Mouse (Mus musculus) lung, postnatal 0 days (tissue): Measurements from ENCODE around the gene Slc45a1. TPM values are rescaled to one million over a fixed set of nuclear protein-coding genes. Genes with fewer than 3 reads are reported as not detected.

Experiments used
- ATAC-seq: fragments of 200-750 bp; cut with Nextera tagmentation; 2 replicates; pipeline ENCODE4 v1.8.0; 2017; ENCODE audit warnings: moderate library complexity
- DNase-seq: peaks from one replicate; pipeline ENCODE4 v3.0.0-alpha.2; 2016; ENCODE audit warnings: low spot score
- H3K27ac ChIP-seq: fragments of 300-500 bp; sonication (generic); 2 replicates; pipeline ENCODE4 v1.5.1; 2014; ENCODE audit warnings: antibody characterized with exemption, mild to moderate bottlenecking, low read length, mixed read lengths
- H3K27me3 ChIP-seq: fragments of 300-500 bp; sonication (generic); replicated peaks from 2 replicates; pipeline ENCODE4 v1.6.1; 2014; ENCODE audit warnings: low read length, mixed read lengths; ENCODE audit not compliant: insufficient read depth
- H3K36me3 ChIP-seq: fragments of 300-500 bp; sonication (generic); 2 replicates; pipeline ENCODE4 v1.6.1; 2014; ENCODE audit warnings: low read length, mixed read lengths; ENCODE audit not compliant: insufficient read depth
- H3K4me1 ChIP-seq: fragments of 300-500 bp; sonication (generic); 2 replicates; pipeline ENCODE4 v1.6.1; 2014; ENCODE audit warnings: antibody characterized with exemption, low read depth, low read length, mixed read lengths; ENCODE audit not compliant: insufficient read depth
- H3K4me2 ChIP-seq: fragments of 300-500 bp; sonication (generic); replicated peaks from 2 replicates; pipeline ENCODE4 v1.6.1; 2014; ENCODE audit warnings: low read depth, mild to moderate bottlenecking, low read length, moderate library complexity, mixed read lengths
- H3K4me3 ChIP-seq: fragments of 300-500 bp; sonication (generic); 2 replicates; pipeline ENCODE4 v1.5.1; 2014; ENCODE audit warnings: low read depth, low read length
- H3K9ac ChIP-seq: fragments of 300-500 bp; sonication (generic); replicated peaks from 2 replicates; pipeline ENCODE4 v1.6.1; 2014; ENCODE audit warnings: low read depth, mild to moderate bottlenecking
- H3K9me3 ChIP-seq: fragments of 300-500 bp; sonication (generic); 2 replicates; pipeline ENCODE4 v1.6.1; 2016; ENCODE audit warnings: low read length, mixed read lengths
- CTCF ChIP-seq: IDR thresholded peaks from 2 replicates; pipeline ENCODE4 v1.5.1; 2016; ENCODE audit warnings: antibody characterized with exemption, mild to moderate bottlenecking
- EP300 ChIP-seq: IDR thresholded peaks from 2 replicates; pipeline ENCODE4 v1.6.1; 2016; ENCODE audit warnings: antibody characterized with exemption, mild to moderate bottlenecking, control low read depth
- WGBS: fragments of 180-500 bp; shearing (Covaris S2); extraction: QIAGEN DNeasy Blood & Tissue Kit; methylation state at CpG from one replicate; pipeline ENCODE4 v1.1.7; 2014; 5-methylcytosine and 5-hydroxymethylcytosine counted together
- polyA plus RNA-seq: library from polyadenylated mRNA; unstranded; fragments of >200 nt; fragmentation: Nextera tagmentation; extraction: Ambion mirVana; gene quantifications from 2 replicates; pipeline ENCODE4 v1.2.1, GENCODE M21; 2015

Slc45a1 gene
- polyA plus RNA-seq, 1 experiment from 2014 or later: 0.04 TPM

DNA sequence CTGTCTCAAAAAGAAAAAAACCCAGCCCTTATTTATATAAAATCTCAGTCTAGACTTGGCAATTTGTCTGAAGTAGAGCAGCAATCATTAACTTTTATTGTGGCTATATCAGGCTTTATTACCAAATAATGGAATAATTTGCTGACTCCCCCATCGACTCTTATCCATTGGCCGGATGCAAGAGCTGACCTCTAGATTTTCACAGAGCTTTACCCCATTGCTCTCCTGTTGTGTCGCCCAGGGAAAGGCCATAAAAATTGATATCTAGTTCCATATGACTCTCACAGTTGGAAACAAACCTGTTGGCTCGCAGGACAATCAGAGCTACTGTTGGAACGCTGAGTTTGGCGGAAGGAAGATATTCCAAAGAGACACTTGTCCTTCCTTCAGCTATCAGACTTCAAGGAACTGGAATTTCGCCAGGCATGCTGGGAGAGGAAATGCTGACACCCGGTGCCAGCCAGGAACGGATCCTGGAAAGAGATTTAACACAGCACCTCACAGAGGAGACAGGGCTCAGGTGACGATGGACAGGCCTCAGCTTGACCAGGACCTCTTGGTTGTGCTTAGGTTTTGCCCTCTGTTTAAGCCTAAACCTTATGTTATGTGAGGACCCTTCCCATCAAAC, 35.3 kb upstream of the Slc45a1 start:
- ATAC-seq: no peak

DNA sequence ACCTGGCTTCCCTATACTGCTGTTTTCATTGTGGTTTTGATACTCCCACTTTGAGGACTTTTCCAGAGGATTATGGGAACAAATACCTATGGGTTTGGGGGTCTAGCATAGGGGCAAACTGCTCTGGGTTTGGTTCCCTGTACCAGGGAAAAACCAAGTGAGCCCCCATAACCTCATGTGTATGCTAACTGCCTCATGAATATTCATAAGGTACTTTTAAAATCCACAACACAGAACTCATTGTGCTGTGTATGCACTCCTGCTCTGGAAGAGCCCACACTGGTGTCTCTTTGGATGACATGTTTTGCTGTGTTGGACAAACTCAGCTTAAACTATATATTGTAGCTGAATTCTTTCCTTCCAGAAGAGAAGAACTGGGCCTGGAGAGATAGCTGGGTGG, 34.6 kb upstream of the Slc45a1 start:
- Histone ChIP-seq H3K9ac (no peak overlapping the region), H3K36me3 (no peaks in the 10 kb centered on the region), H3K27me3 (no peaks in the 10 kb centered on the region), H3K4me1 (peaks cover 4% of the 10 kb centered on the region; the same call in 1 of the 2 replicates), H3K4me3 (no peak overlapping the region), H3K9me3 (no peaks in the 10 kb centered on the region), H3K27ac (no peak overlapping the region), H3K4me2 (no peak overlapping the region)
- no peak for ATAC-seq
- DNase-seq: no peak
- no peak for TF ChIP-seq CTCF
- no peak for TF ChIP-seq EP300

More for the DNA sequence above, 35.3 kb upstream of the Slc45a1 start:
- Histone ChIP-seq H3K4me2 (no peak overlapping the region), H3K4me3 (no peak overlapping the region), H3K9ac (no peak overlapping the region), H3K36me3 (no peaks in the 10 kb centered on the region), H3K27ac (no peak overlapping the region), H3K27me3 (no peaks in the 10 kb centered on the region), H3K9me3 (no peaks in the 10 kb centered on the region), H3K4me1 (peaks cover 4% of the 10 kb centered on the region; the same call in 1 of the 2 replicates)
- no peak for TF ChIP-seq CTCF
- TF ChIP-seq EP300: no peak
- DNase-seq: no peak
- 50% methylated on average over 10 of the region's 10 CpGs for WGBS

DNA sequence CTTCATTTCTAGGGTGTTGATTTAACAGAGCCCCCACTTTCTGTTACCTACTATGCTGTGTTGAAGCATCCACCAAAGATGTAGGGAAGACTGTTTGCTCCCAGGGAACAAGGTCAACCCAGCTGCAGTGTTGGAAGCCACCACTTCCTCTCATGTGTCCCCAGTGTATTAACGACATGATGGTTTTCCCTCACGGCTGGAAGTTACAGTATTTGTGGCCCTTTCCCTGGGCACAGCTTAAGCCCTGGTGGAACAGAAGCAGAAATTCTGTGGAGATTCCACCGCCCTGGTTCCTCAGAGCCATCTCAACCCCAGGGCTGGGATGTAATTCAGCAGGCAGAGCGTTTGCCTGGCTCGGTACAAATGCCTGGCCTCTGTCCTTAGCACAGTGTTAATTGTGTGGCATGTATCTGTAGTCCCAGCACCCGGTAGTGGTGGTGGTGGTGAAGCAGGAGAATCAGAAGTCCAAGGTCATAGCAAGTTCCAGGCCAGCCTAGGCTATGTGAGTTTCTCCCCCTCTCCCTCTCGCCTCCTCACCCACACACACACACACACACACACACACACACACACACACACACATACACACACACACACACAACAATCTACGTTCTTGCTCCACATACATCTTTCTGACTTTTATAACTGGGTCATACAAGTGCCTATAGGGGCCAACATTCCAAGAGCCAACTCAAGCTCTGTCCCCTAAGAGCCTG, 34.0 kb upstream of the Slc45a1 start:
- WGBS: 51% methylated on average over 7 of the region's 8 CpGs
- Histone ChIP-seq H3K9me3 (no peaks in the 10 kb centered on the region), H3K4me2 (0 out of 2 replicates have a peak overlapping the region, but pooled peaks have one; percentile 5), H3K4me3 (no peak overlapping the region), H3K4me1 (peaks cover 4% of the 10 kb centered on the region; the same call in 1 of the 2 replicates), H3K27me3 (no peaks in the 10 kb centered on the region), H3K9ac (no peak overlapping the region), H3K36me3 (no peaks in the 10 kb centered on the region), H3K27ac (peak overlapping the region; percentile 81)
- no peak for TF ChIP-seq CTCF
- ATAC-seq: no peak
- DNase-seq: no peak

GRCm38 (mm10) chr4:150685043-150685777, 33.2 kb upstream of the Slc45a1 start:
- Histone ChIP-seq H3K4me3 (no peak overlapping the region), H3K4me1 (peaks cover 4% of the 10 kb centered on the region; the same call in 1 of the 2 replicates), H3K9me3 (no peaks in the 10 kb centered on the region), H3K4me2 (0 out of 2 replicates have a peak overlapping the region, but pooled peaks have one; percentile 8), H3K36me3 (no peaks in the 10 kb centered on the region), H3K27ac (peak overlapping the region; percentile 81), H3K27me3 (no peaks in the 10 kb centered on the region), H3K9ac (no peak overlapping the region)
- ATAC-seq (peak; percentile 92), DNase-seq (peak; percentile 91)
- TF ChIP-seq EP300: peak; percentile 100
- no peak for TF ChIP-seq CTCF
- WGBS: 21% methylated on average over 15 of the region's 15 CpGs

GRCm38 (mm10) chr4:150680373-150680772, 28.4 kb upstream of the Slc45a1 start:
- Histone ChIP-seq H3K27ac (no peak overlapping the region), H3K9ac (no peak overlapping the region), H3K36me3 (no peaks in the 10 kb centered on the region), H3K4me2 (no peak overlapping the region), H3K4me3 (no peak overlapping the region), H3K9me3 (no peaks in the 10 kb centered on the region), H3K4me1 (peaks cover 1% of the 10 kb centered on the region; the same call in 1 of the 2 replicates), H3K27me3 (no peaks in the 10 kb centered on the region)
- WGBS: 53% methylated on average over 5 of the region's 5 CpGs
- no peak for DNase-seq
- TF ChIP-seq EP300 (no peak), CTCF (no peak)
- no peak for ATAC-seq

DNA sequence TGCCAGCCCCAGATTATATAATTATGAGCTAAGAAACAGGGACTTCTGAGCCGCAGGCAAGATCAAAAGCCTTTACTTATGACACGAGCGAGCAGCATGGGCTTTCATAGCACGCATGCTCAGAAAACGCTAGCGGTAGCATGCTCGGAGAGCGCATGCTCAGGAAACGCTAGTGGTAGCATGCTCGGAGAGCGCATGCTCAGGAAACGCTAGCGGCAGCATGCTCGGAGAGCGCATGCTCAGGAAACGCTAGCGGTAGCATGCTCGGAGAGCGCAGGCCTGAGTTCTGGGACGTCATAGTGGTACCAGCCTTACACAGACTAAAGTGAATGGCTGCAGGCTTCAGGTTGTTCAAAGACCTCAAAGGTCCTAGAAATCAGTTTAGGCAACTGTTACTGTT, 26.8 kb upstream of the Slc45a1 start:
- H3K4me2 ChIP-seq: no peak overlapping the region
- no peaks in the 10 kb centered on the region for H3K9me3 ChIP-seq
- no peak overlapping the region for H3K9ac ChIP-seq
- no peak overlapping the region for H3K27ac ChIP-seq
- H3K27me3 ChIP-seq: no peaks in the 10 kb centered on the region
- ATAC-seq: no peak
- H3K36me3 ChIP-seq: no peaks in the 10 kb centered on the region
- 94% methylated on average over 20 of the region's 20 CpGs for WGBS
- H3K4me1 ChIP-seq: no peaks in the 10 kb centered on the region
- no peak for DNase-seq
- no peak overlapping the region for H3K4me3 ChIP-seq
- TF ChIP-seq EP300 (no peak), CTCF (no peak)
